Mouse (Mus musculus): ENCODE measurements at regions not wholly inside any gene's neighbourhood (a gene's known extent, or its start where the extent isn't known, plus 50 kb on each side); places are given as distances from the start of the nearest gene placed in this dataset.

- H3K4me1 ChIP-seq, result no peaks in the 10 kb centered on the region
- no peak overlapping the region for H3K4me2 ChIP-seq
- no peaks in the 10 kb centered on the region for H3K27me3 ChIP-seq (replicated peaks)
- ATAC-seq (ENCODE audit: insufficient read depth, low FRiP score, low read depth), result no peak
- no peaks in the 10 kb centered on the region for H3K9me3 ChIP-seq
- no peaks in the 10 kb centered on the region for H3K36me3 ChIP-seq
- WGBS, result 91% methylated on average over 4 of the region's 4 CpGs
- H3K9ac ChIP-seq, result no peak overlapping the region
- no peak overlapping the region for H3K4me3 ChIP-seq (replicated peaks)
- no peak overlapping the region for H3K27ac ChIP-seq
These were observed 126.4 kb downstream of the Irx2 start for GRCm38 (mm10) chr13:72755036-72755435.

- no peaks in the 10 kb centered on the region for H3K27me3 ChIP-seq (replicated peaks)
- H3K4me2 ChIP-seq, result no peak overlapping the region
- H3K4me1 ChIP-seq, result no peaks in the 10 kb centered on the region
- H3K36me3 ChIP-seq, result no peaks in the 10 kb centered on the region
- no peak overlapping the region for H3K27ac ChIP-seq
- WGBS, result 82% methylated on average over 5 of the region's 5 CpGs
- no peak overlapping the region for H3K4me3 ChIP-seq (replicated peaks)
- no peak overlapping the region for H3K9ac ChIP-seq
- no peaks in the 10 kb centered on the region for H3K9me3 ChIP-seq
- ATAC-seq (ENCODE audit: insufficient read depth, low FRiP score, low read depth), result no peak
These were observed 133.9 kb downstream of the Irx2 start for GRCm38 (mm10) chr13:72762481-72762880.

- WGBS, result 60% methylated on average over 4 of the region's 4 CpGs
- ATAC-seq (ENCODE audit: insufficient read depth, low FRiP score, low read depth), result no peak
These were observed 134.7 kb downstream of the Irx2 start for GRCm38 (mm10) chr13:72763337-72763736.

DNA sequence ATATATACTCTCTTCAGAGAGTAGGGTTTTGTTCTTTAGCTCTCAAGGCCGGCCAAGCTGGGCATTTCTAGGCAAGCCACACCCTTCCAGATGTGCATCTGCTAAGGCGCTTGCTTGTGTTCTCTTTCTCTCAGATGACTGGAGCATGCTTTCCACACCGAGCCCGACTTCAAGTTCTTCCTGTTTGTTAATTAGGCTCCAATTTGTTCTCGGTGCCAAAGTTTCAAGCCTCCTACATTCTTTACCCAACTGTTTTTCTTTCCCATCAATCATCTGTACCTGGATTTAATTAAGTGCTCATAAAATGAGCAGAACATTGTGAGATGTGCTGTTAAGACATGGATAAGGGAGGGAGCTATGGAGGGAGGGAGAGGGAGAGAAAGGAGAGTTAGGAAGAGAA lies 138.7 kb downstream of the Irx2 start:
- WGBS, result 51% methylated on average over 5 of the region's 5 CpGs

More at GRCm38 (mm10) chr13:72763337-72763736, 134.7 kb downstream of the Irx2 start:
- Histone ChIP-seq H3K27ac (no peak overlapping the region), H3K4me1 (no peaks in the 10 kb centered on the region), H3K36me3 (no peaks in the 10 kb centered on the region), H3K4me3 (replicated peaks) (no peak overlapping the region), H3K9me3 (no peaks in the 10 kb centered on the region), H3K4me2 (no peak overlapping the region), H3K27me3 (replicated peaks) (no peaks in the 10 kb centered on the region), H3K9ac (no peak overlapping the region)

DNA sequence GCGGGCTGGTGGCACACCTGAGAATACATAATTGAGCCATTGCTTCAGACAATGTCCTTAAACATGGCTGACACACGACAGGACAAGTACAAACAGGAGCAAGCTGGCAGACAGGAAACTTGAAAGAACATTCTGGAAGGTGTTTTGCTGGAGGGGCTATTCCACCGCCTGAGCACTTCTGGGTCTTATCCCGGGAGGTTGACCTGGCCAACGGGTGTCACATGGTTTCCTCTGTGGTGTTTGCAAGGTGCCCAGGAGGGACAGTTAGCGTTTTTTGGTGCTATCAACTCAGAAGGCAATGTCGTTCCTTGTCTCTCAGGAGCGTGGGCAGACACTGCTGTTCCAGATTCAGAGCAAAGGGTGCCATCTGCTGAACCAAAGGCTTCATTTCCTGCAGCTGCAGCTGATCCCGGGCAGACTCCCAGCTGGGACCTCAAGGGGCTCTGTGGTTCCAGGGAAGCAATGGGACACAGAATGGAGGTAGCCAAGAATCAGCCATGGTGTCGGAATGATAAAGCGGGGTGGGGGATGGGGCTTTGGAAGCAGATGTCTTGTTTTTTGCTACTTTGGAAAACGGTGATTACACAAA lies 140.5 kb downstream of the Irx2 start:
- Histone ChIP-seq H3K36me3 (no peaks in the 10 kb centered on the region), H3K4me3 (replicated peaks) (no peak overlapping the region), H3K9me3 (no peaks in the 10 kb centered on the region), H3K4me2 (no peak overlapping the region), H3K27me3 (replicated peaks) (no peaks in the 10 kb centered on the region), H3K27ac (no peak overlapping the region), H3K4me1 (no peaks in the 10 kb centered on the region), H3K9ac (no peak overlapping the region)
- 66% methylated on average over 12 of the region's 12 CpGs for WGBS
- ATAC-seq (ENCODE audit: insufficient read depth, low FRiP score, low read depth), result no peak

More for the DNA sequence above, 138.7 kb downstream of the Irx2 start:
- no peak overlapping the region for H3K4me2 ChIP-seq
- no peaks in the 10 kb centered on the region for H3K27me3 ChIP-seq (replicated peaks)
- no peak overlapping the region for H3K4me3 ChIP-seq (replicated peaks)
- ATAC-seq (ENCODE audit: insufficient read depth, low FRiP score, low read depth), result no peak
- H3K9ac ChIP-seq, result no peak overlapping the region
- H3K27ac ChIP-seq, result no peak overlapping the region
- no peaks in the 10 kb centered on the region for H3K36me3 ChIP-seq
- H3K9me3 ChIP-seq, result no peaks in the 10 kb centered on the region
- no peaks in the 10 kb centered on the region for H3K4me1 ChIP-seq

DNA sequence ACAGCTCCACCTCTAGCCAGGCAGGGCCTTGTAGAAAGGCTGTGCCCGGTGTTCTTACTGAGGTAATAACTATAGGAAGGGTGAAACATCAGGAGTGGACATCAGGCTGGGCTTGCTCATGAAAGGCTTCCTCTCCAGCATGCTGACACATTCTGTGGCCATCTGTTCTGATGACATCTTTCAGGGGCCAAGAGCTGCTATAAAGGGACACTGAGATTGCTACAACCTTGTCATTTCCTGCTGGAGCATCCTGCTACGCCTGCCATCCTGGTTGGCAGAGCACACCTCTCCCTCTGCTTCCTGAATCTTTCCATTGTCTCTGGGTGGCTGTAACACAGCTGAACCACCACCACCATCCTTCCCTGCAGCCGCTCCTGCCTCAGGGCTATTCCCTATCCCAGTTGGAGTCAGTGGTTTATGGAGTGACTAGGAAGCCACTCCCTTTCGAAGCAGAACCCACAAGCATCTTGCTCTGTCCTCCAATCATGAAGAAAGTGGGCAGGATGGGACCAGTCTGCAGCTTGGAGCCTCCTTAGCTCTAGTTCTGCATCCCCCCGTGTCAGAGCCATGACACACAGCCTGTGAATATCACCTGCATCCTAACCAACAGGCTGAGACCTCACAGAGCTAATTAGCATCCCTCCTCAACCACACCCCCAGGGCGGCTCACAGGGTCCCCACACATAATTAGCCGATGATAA lies 154.6 kb downstream of the Irx2 start:
- no peaks in the 10 kb centered on the region for H3K9me3 ChIP-seq
- H3K4me3 ChIP-seq (replicated peaks), result no peak overlapping the region
- H3K4me2 ChIP-seq, result no peak overlapping the region
- no peaks in the 10 kb centered on the region for H3K36me3 ChIP-seq
- no peaks in the 10 kb centered on the region for H3K27me3 ChIP-seq (replicated peaks)
- no peak overlapping the region for H3K9ac ChIP-seq
- ATAC-seq (ENCODE audit: insufficient read depth, low FRiP score, low read depth), result no peak
- H3K27ac ChIP-seq, result no peak overlapping the region
- no peaks in the 10 kb centered on the region for H3K4me1 ChIP-seq
- 51% methylated on average over 7 of the region's 7 CpGs for WGBS

DNA sequence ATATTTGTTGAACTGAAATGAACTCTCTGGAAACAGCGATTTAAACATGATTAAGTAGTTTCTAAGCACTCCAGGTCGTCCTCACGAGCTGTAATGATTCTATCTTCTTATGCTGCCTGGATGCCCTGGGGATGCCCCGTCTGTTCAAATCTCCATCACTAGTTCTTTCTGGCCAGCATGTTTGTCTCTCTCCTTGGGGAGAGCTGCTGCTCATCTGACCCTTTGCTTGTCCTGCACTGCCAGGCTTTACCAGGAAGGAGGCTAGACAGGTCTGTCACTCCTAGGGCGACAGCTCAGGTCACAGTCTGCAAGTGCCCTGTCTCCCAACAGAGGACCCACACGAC lies 155.1 kb downstream of the Irx2 start:
- Histone ChIP-seq H3K4me1 (no peaks in the 10 kb centered on the region), H3K36me3 (no peaks in the 10 kb centered on the region), H3K27ac (no peak overlapping the region), H3K4me2 (no peak overlapping the region), H3K4me3 (replicated peaks) (no peak overlapping the region), H3K9me3 (no peaks in the 10 kb centered on the region), H3K27me3 (replicated peaks) (no peaks in the 10 kb centered on the region), H3K9ac (no peak overlapping the region)
- 36% methylated on average over 6 of the region's 6 CpGs for WGBS
- no peak for ATAC-seq (ENCODE audit: insufficient read depth, low FRiP score, low read depth)

DNA sequence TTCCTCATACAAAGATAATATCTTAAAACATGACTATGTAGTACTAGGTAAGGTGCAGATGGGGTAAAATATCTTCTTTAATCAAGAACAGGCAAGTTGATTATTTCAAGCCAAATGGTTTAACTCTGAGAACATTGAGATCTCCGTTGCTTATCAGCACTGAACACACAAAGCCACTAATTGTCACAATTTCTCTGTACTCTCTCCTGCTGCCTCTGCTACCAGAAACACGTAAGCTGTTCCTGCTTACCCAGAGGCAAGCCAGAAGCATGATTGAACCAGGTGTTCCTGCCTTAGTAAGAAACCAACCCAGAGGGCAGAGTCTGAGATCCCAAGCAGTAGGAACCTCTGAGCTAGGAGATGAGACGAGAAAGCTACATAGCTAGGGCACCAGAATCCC lies 164.1 kb downstream of the Irx2 start:
- no peaks in the 10 kb centered on the region for H3K36me3 ChIP-seq
- H3K4me1 ChIP-seq, result no peaks in the 10 kb centered on the region
- H3K9me3 ChIP-seq, result no peaks in the 10 kb centered on the region
- no peak overlapping the region for H3K4me3 ChIP-seq (replicated peaks)
- H3K9ac ChIP-seq, result no peak overlapping the region
- no peak overlapping the region for H3K27ac ChIP-seq
- no peaks in the 10 kb centered on the region for H3K27me3 ChIP-seq (replicated peaks)
- no peak overlapping the region for H3K4me2 ChIP-seq
- WGBS, result 67% methylated on average over 3 of the region's 3 CpGs
- no peak for ATAC-seq (ENCODE audit: insufficient read depth, low FRiP score, low read depth)

DNA sequence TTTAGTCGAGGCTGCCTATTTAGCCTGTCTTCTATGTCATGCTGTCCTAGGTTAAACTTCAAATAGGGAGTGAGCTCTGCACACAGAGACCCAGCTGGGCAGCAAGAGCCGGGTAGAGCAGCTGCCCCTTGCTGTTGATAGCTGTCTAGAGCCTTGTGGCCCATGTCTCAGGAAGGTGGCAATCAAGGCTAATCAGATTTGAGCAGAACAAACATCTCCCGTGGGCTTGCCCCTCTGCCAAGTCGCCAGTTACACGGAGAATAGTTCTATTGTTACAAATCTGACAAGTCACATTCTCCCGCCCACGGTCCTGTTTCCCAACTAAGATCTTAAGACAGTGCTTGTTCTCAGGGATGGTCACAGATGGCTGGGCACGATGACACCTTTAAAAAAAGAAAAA lies 171.4 kb downstream of the Irx2 start:
- H3K27ac ChIP-seq, result no peak overlapping the region
- H3K9me3 ChIP-seq, result no peaks in the 10 kb centered on the region
- H3K4me1 ChIP-seq, result no peaks in the 10 kb centered on the region
- H3K9ac ChIP-seq, result no peak overlapping the region
- H3K27me3 ChIP-seq (replicated peaks), result no peaks in the 10 kb centered on the region
- ATAC-seq (ENCODE audit: insufficient read depth, low FRiP score, low read depth), result no peak
- no peak overlapping the region for H3K4me2 ChIP-seq
- WGBS, result 32% methylated on average over 8 of the region's 8 CpGs
- no peak overlapping the region for H3K4me3 ChIP-seq (replicated peaks)
- H3K36me3 ChIP-seq, result no peaks in the 10 kb centered on the region

- WGBS, result 45% methylated on average over 3 of the region's 3 CpGs
- Histone ChIP-seq H3K36me3 (no peaks in the 10 kb centered on the region), H3K4me2 (no peak overlapping the region), H3K27me3 (replicated peaks) (no peaks in the 10 kb centered on the region), H3K4me3 (replicated peaks) (no peak overlapping the region), H3K9me3 (no peaks in the 10 kb centered on the region), H3K27ac (no peak overlapping the region), H3K9ac (no peak overlapping the region), H3K4me1 (no peaks in the 10 kb centered on the region)
- ATAC-seq (ENCODE audit: insufficient read depth, low FRiP score, low read depth), result no peak
These were observed 171.9 kb downstream of the Irx2 start for GRCm38 (mm10) chr13:72800546-72800945.

DNA sequence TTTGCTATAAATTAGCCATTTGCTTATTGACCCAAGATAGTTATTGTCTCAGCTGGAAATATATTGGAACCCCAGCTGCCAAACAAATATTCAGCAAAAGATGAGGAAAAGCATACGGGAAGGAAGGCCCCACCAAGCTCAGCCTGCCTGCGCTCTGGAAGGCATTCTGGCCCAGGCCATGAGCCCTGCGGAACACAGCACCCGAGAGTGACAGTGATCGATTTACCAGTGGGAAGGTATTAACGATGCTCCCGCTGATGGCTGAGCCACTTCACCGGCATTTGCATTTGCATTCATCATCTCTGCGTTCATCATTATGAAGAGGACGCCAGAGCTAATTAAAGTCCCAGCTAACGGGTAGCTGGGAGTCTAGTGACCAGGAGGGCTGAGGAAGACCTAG lies 174.8 kb downstream of the Irx2 start:
- no peak overlapping the region for H3K27ac ChIP-seq
- H3K4me2 ChIP-seq, result no peak overlapping the region
- H3K4me3 ChIP-seq (replicated peaks), result no peak overlapping the region
- no peaks in the 10 kb centered on the region for H3K9me3 ChIP-seq
- no peaks in the 10 kb centered on the region for H3K4me1 ChIP-seq
- ATAC-seq (ENCODE audit: insufficient read depth, low FRiP score, low read depth), result no peak
- H3K36me3 ChIP-seq, result no peaks in the 10 kb centered on the region
- no peaks in the 10 kb centered on the region for H3K27me3 ChIP-seq (replicated peaks)
- WGBS, result 39% methylated on average over 11 of the region's 11 CpGs
- no peak overlapping the region for H3K9ac ChIP-seq

DNA sequence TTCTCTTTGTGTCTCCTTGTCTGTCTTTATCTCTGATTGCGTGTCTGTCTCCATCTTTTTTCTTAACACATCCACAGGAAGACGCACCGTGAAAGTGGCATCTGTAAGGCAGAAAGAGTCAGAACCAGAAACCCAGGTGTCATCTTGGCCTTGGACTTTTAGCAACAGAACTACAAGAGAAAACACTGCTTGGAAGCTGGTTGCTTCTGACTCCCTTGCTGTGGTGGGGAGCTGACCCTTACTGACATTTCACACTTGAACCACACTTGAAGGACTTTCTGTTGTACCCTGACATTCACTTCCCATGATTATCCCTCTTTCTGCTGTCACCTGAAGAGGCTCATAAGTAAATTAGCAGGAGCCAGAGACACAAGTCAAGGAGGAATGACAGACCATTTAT lies 180.6 kb downstream of the Irx2 start:
- Histone ChIP-seq H3K9me3 (no peaks in the 10 kb centered on the region), H3K27me3 (replicated peaks) (no peaks in the 10 kb centered on the region), H3K9ac (no peak overlapping the region), H3K4me3 (replicated peaks) (no peak overlapping the region), H3K4me1 (no peaks in the 10 kb centered on the region), H3K4me2 (no peak overlapping the region), H3K36me3 (no peaks in the 10 kb centered on the region), H3K27ac (no peak overlapping the region)
- no peak for ATAC-seq (ENCODE audit: insufficient read depth, low FRiP score, low read depth)
- 86% methylated on average over 3 of the region's 3 CpGs for WGBS

GRCm38 (mm10) chr13:72810626-72811025 lies 182.0 kb downstream of the Irx2 start:
- H3K4me1 ChIP-seq, result no peaks in the 10 kb centered on the region
- H3K27me3 ChIP-seq (replicated peaks), result peaks cover 2% of the 10 kb centered on the region
- no peak overlapping the region for H3K27ac ChIP-seq
- H3K9ac ChIP-seq, result no peak overlapping the region
- H3K4me2 ChIP-seq, result no peak overlapping the region
- no peaks in the 10 kb centered on the region for H3K36me3 ChIP-seq
- no peaks in the 10 kb centered on the region for H3K9me3 ChIP-seq
- H3K4me3 ChIP-seq (replicated peaks), result no peak overlapping the region
- WGBS, result 69% methylated on average over 1 of the region's 1 CpGs
- no peak for ATAC-seq (ENCODE audit: insufficient read depth, low FRiP score, low read depth)

All from stomach, embryonic 15.5 days (tissue).